Mouse (Mus musculus): ENCODE measurements around the gene Dhrs3. TPM values are rescaled to one million over a fixed set of nuclear protein-coding genes. Genes with fewer than 3 reads are reported as not detected.

The Dhrs3 gene
- 322 and 340 TPM in 2 replicates for polyA plus RNA-seq (2012; rRNA removed)

- WGBS, result under 1% methylated on average over 55 of the region's 55 CpGs
- peak; percentile 96 for DNase-seq
- TF ChIP-seq POLR2A (IDR thresholded peaks at IDR 0.05; ENCODE audit: low read depth, low read length) (peak; percentile 31), CTCF (conservative IDR thresholded peaks at IDR 0.05; ENCODE audit: insufficient read depth, insufficient read length, low read depth, low read length) (no peak)
- Histone ChIP-seq H3K27me3 (replicated peaks; ENCODE audit: control insufficient read depth, insufficient read depth, low read length) (no peaks in the 10 kb centered on the region), H3K4me3 (ENCODE audit: insufficient read depth, low read depth, low read length) (peak within 1 kb of the TSS; percentile 83), H3K27ac (ENCODE audit: insufficient read depth, low read depth, low read length) (peak within 1 kb of the TSS; percentile 99), H3K4me1 (ENCODE audit: control insufficient read depth, insufficient read depth, low read length) (peaks cover 34% of the 10 kb centered on the region), H3K36me3 (ENCODE audit: control insufficient read depth, insufficient read depth, low read length) (no peaks in the 10 kb centered on the region)
Measured at GRCm38 (mm10) chr4:144892133-144892936, at the start of gene Dhrs3. Gene Dhrs3 (plus strand): TSS chr4:144892827.

GRCm38 (mm10) chr4:144861756-144862505, 30.7 kb upstream of the Dhrs3 start:
- Histone ChIP-seq H3K4me3 (ENCODE audit: insufficient read depth, low read depth, low read length) (no peak overlapping the region), H3K36me3 (ENCODE audit: control insufficient read depth, insufficient read depth, low read length) (no peaks in the 10 kb centered on the region), H3K27ac (ENCODE audit: insufficient read depth, low read depth, low read length) (no peak overlapping the region), H3K27me3 (replicated peaks; ENCODE audit: control insufficient read depth, insufficient read depth, low read length) (no peaks in the 10 kb centered on the region), H3K4me1 (ENCODE audit: control insufficient read depth, insufficient read depth, low read length) (no peaks in the 10 kb centered on the region)
- TF ChIP-seq CTCF (conservative IDR thresholded peaks at IDR 0.05; ENCODE audit: insufficient read depth, insufficient read length, low read depth, low read length), result no peak
- no peak for TF ChIP-seq POLR2A (IDR thresholded peaks at IDR 0.05; ENCODE audit: low read depth, low read length)
- WGBS, result 86% methylated on average over 3 of the region's 3 CpGs
- no peak for DNase-seq

GRCm38 (mm10) chr4:144867926-144868325, 24.7 kb upstream of the Dhrs3 start:
- no peak for DNase-seq
- Histone ChIP-seq H3K4me3 (ENCODE audit: insufficient read depth, low read depth, low read length) (no peak overlapping the region), H3K4me1 (ENCODE audit: control insufficient read depth, insufficient read depth, low read length) (no peaks in the 10 kb centered on the region), H3K27me3 (replicated peaks; ENCODE audit: control insufficient read depth, insufficient read depth, low read length) (no peaks in the 10 kb centered on the region), H3K27ac (ENCODE audit: insufficient read depth, low read depth, low read length) (no peak overlapping the region), H3K36me3 (ENCODE audit: control insufficient read depth, insufficient read depth, low read length) (no peaks in the 10 kb centered on the region)
- 82% methylated on average over 5 of the region's 5 CpGs for WGBS
- TF ChIP-seq CTCF (conservative IDR thresholded peaks at IDR 0.05; ENCODE audit: insufficient read depth, insufficient read length, low read depth, low read length) (no peak), POLR2A (IDR thresholded peaks at IDR 0.05; ENCODE audit: low read depth, low read length) (no peak)

GRCm38 (mm10) chr4:144868584-144868983, 24.0 kb upstream of the Dhrs3 start:
- DNase-seq, result no peak
- Histone ChIP-seq H3K4me3 (ENCODE audit: insufficient read depth, low read depth, low read length) (no peak overlapping the region), H3K27ac (ENCODE audit: insufficient read depth, low read depth, low read length) (no peak overlapping the region), H3K36me3 (ENCODE audit: control insufficient read depth, insufficient read depth, low read length) (no peaks in the 10 kb centered on the region), H3K4me1 (ENCODE audit: control insufficient read depth, insufficient read depth, low read length) (no peaks in the 10 kb centered on the region), H3K27me3 (replicated peaks; ENCODE audit: control insufficient read depth, insufficient read depth, low read length) (no peaks in the 10 kb centered on the region)
- TF ChIP-seq CTCF (conservative IDR thresholded peaks at IDR 0.05; ENCODE audit: insufficient read depth, insufficient read length, low read depth, low read length) (no peak), POLR2A (IDR thresholded peaks at IDR 0.05; ENCODE audit: low read depth, low read length) (no peak)
- WGBS, result 85% methylated on average over 4 of the region's 4 CpGs

GRCm38 (mm10) chr4:144872905-144873304, 19.7 kb upstream of the Dhrs3 start:
- WGBS, result 31% methylated on average over 6 of the region's 6 CpGs
- no peak for DNase-seq
- Histone ChIP-seq H3K4me1 (ENCODE audit: control insufficient read depth, insufficient read depth, low read length) (no peaks in the 10 kb centered on the region), H3K36me3 (ENCODE audit: control insufficient read depth, insufficient read depth, low read length) (no peaks in the 10 kb centered on the region), H3K27ac (ENCODE audit: insufficient read depth, low read depth, low read length) (no peak overlapping the region), H3K4me3 (ENCODE audit: insufficient read depth, low read depth, low read length) (no peak overlapping the region), H3K27me3 (replicated peaks; ENCODE audit: control insufficient read depth, insufficient read depth, low read length) (no peaks in the 10 kb centered on the region)
- TF ChIP-seq POLR2A (IDR thresholded peaks at IDR 0.05; ENCODE audit: low read depth, low read length) (no peak), CTCF (conservative IDR thresholded peaks at IDR 0.05; ENCODE audit: insufficient read depth, insufficient read length, low read depth, low read length) (0 out of 2 replicates have a peak, but pooled peaks have one; percentile 22)

GRCm38 (mm10) chr4:144875576-144876093, 17.0 kb upstream of the Dhrs3 start:
- WGBS, result 66% methylated on average over 2 of the region's 2 CpGs
- Histone ChIP-seq H3K36me3 (ENCODE audit: control insufficient read depth, insufficient read depth, low read length) (no peaks in the 10 kb centered on the region), H3K27ac (ENCODE audit: insufficient read depth, low read depth, low read length) (no peak overlapping the region), H3K4me3 (ENCODE audit: insufficient read depth, low read depth, low read length) (no peak overlapping the region), H3K4me1 (ENCODE audit: control insufficient read depth, insufficient read depth, low read length) (no peaks in the 10 kb centered on the region), H3K27me3 (replicated peaks; ENCODE audit: control insufficient read depth, insufficient read depth, low read length) (no peaks in the 10 kb centered on the region)
- no peak for TF ChIP-seq POLR2A (IDR thresholded peaks at IDR 0.05; ENCODE audit: low read depth, low read length)
- TF ChIP-seq CTCF (conservative IDR thresholded peaks at IDR 0.05; ENCODE audit: insufficient read depth, insufficient read length, low read depth, low read length), result no peak
- DNase-seq, result peak; percentile 50

GRCm38 (mm10) chr4:144879549-144879948, 13.1 kb upstream of the Dhrs3 start:
- H3K4me3 ChIP-seq (ENCODE audit: insufficient read depth, low read depth, low read length), result no peak overlapping the region
- no peak overlapping the region for H3K27ac ChIP-seq (ENCODE audit: insufficient read depth, low read depth, low read length)
- TF ChIP-seq POLR2A (IDR thresholded peaks at IDR 0.05; ENCODE audit: low read depth, low read length) (no peak), CTCF (conservative IDR thresholded peaks at IDR 0.05; ENCODE audit: insufficient read depth, insufficient read length, low read depth, low read length) (no peak)
- no peaks in the 10 kb centered on the region for H3K27me3 ChIP-seq (replicated peaks; ENCODE audit: control insufficient read depth, insufficient read depth, low read length)
- H3K4me1 ChIP-seq (ENCODE audit: control insufficient read depth, insufficient read depth, low read length), result no peaks in the 10 kb centered on the region
- H3K36me3 ChIP-seq (ENCODE audit: control insufficient read depth, insufficient read depth, low read length), result no peaks in the 10 kb centered on the region
- DNase-seq, result no peak
- WGBS, result 63% methylated on average over 1 of the region's 1 CpGs
